Mouse (Mus musculus) liver, postnatal 0 days (tissue): Measurements from ENCODE around the gene Cxcr4. TPM values are rescaled to one million over a fixed set of nuclear protein-coding genes. Genes with fewer than 3 reads are reported as not detected.

ENCODE experiments used
- ATAC-seq: fragments of 200-750 bp; cut with Nextera tagmentation; 2 replicates; pipeline ENCODE4 v1.8.0; 2017; ENCODE audit warnings: mild to moderate bottlenecking, moderate library complexity
- DNase-seq: peaks from one replicate; pipeline ENCODE4 v3.0.0-alpha.2; 2016
- H3K27ac ChIP-seq: fragments of 300-500 bp; sonication (generic); 2 replicates; pipeline ENCODE4 v1.5.1; 2014; ENCODE audit warnings: antibody characterized with exemption, moderate library complexity, mild to moderate bottlenecking, low read depth
- H3K27me3 ChIP-seq: fragments of 300-500 bp; sonication (generic); 2 replicates; pipeline ENCODE4 v1.6.1; 2014; ENCODE audit warnings: low read length, control low read depth, mixed read lengths; ENCODE audit not compliant: insufficient read depth
- H3K36me3 ChIP-seq: fragments of 300-500 bp; sonication (generic); replicated peaks from 2 replicates; pipeline ENCODE4 v1.6.1; 2014; ENCODE audit warnings: mild to moderate bottlenecking, control low read depth, low read length, moderate library complexity, mixed read lengths; ENCODE audit not compliant: insufficient read depth
- H3K4me1 ChIP-seq: fragments of 300-500 bp; sonication (generic); 2 replicates; pipeline ENCODE4 v1.6.1; 2014; ENCODE audit warnings: antibody characterized with exemption, mild to moderate bottlenecking, control low read depth; ENCODE audit not compliant: insufficient read depth
- H3K4me2 ChIP-seq: fragments of 300-500 bp; sonication (generic); 2 replicates; pipeline ENCODE4 v1.6.1; 2014; ENCODE audit warnings: low read depth, mild to moderate bottlenecking, low read length, moderate library complexity, mixed read lengths
- H3K4me3 ChIP-seq: fragments of 300-500 bp; sonication (generic); 2 replicates; pipeline ENCODE4 v1.5.1; 2014; ENCODE audit warnings: low read depth, low read length
- H3K9ac ChIP-seq: fragments of 300-500 bp; sonication (generic); replicated peaks from 2 replicates; pipeline ENCODE4 v1.6.1; 2014; ENCODE audit warnings: mild to moderate bottlenecking, moderate library complexity
- H3K9me3 ChIP-seq: fragments of 300-500 bp; sonication (generic); 2 replicates; pipeline ENCODE4 v1.6.1; 2016; ENCODE audit warnings: mild to moderate bottlenecking, control low read depth, low read length, mixed read lengths
- CTCF ChIP-seq: sonication (generic); IDR thresholded peaks from 2 replicates; pipeline ENCODE4 v1.5.1; 2016; ENCODE audit warnings: antibody characterized with exemption, low read depth
- EP300 ChIP-seq: IDR thresholded peaks from 2 replicates; pipeline ENCODE4 v1.6.1; 2016; ENCODE audit warnings: antibody characterized with exemption, low read depth, mild to moderate bottlenecking
- WGBS: fragments of 180-500 bp; shearing (Covaris S2); extraction: QIAGEN DNeasy Blood & Tissue Kit; methylation state at CpG from one replicate; pipeline ENCODE4 v1.1.7; 2014; ENCODE audit not compliant: insufficient replicate concordance; 5-methylcytosine and 5-hydroxymethylcytosine counted together
- polyA plus RNA-seq: library from polyadenylated mRNA; unstranded; fragments of >200 nt; fragmentation: Nextera tagmentation; extraction: Ambion mirVana; gene quantifications from 2 replicates; pipeline ENCODE4 v1.2.1, GENCODE M21; 2015

The Cxcr4 gene
- polyA plus RNA-seq, 1 experiment from 2014 or later = 5.5 TPM

- no peak overlapping the region for H3K4me2 ChIP-seq
- no peaks in the 10 kb centered on the region for H3K36me3 ChIP-seq
- 31% methylated on average over 5 of the region's 5 CpGs for WGBS
- TF ChIP-seq CTCF (no peak), EP300 (no peak)
- no peak overlapping the region for H3K4me3 ChIP-seq
- no peaks in the 10 kb centered on the region for H3K27me3 ChIP-seq
- DNase-seq (no peak), ATAC-seq (no peak)
- H3K9me3 ChIP-seq = no peaks in the 10 kb centered on the region
- peaks cover 2% of the 10 kb centered on the region; the same call in 1 of the 2 replicates for H3K4me1 ChIP-seq
- no peak overlapping the region for H3K9ac ChIP-seq
- no peak overlapping the region for H3K27ac ChIP-seq
These were observed 42.7 kb downstream of the Cxcr4 start for GRCm38 (mm10) chr1:128549442-128549841.

- Histone ChIP-seq H3K4me1 (peaks cover 2% of the 10 kb centered on the region; the same call in 1 of the 2 replicates), H3K4me2 (peak overlapping the region; percentile 40; the same call in 1 of the 2 replicates), H3K4me3 (no peak overlapping the region), H3K27ac (0 out of 2 replicates have a peak overlapping the region, but pooled peaks have one; percentile 51), H3K9me3 (no peaks in the 10 kb centered on the region), H3K36me3 (no peaks in the 10 kb centered on the region), H3K27me3 (no peaks in the 10 kb centered on the region), H3K9ac (no peak overlapping the region)
- DNase-seq = no peak
- no peak for TF ChIP-seq CTCF
- no peak for TF ChIP-seq EP300
- WGBS = 53% methylated on average over 3 of the region's 3 CpGs
- no peak for ATAC-seq
These were observed 43.1 kb downstream of the Cxcr4 start for GRCm38 (mm10) chr1:128549007-128549406.

- Histone ChIP-seq H3K4me3 (no peak overlapping the region), H3K27ac (peak overlapping the region; percentile 51; the same call in 1 of the 2 replicates)
- DNase-seq = no peak
These were observed 43.7 kb downstream of the Cxcr4 start for GRCm38 (mm10) chr1:128548220-128548998.

GRCm38 (mm10) chr1:128545672-128546071, 46.4 kb downstream of the Cxcr4 start:
- Histone ChIP-seq H3K9me3 (no peaks in the 10 kb centered on the region), H3K27me3 (no peaks in the 10 kb centered on the region), H3K4me2 (no peak overlapping the region), H3K36me3 (no peaks in the 10 kb centered on the region), H3K9ac (no peak overlapping the region), H3K4me3 (no peak overlapping the region), H3K4me1 (no peaks in the 10 kb centered on the region), H3K27ac (no peak overlapping the region)
- DNase-seq (no peak), ATAC-seq (no peak)
- TF ChIP-seq CTCF (no peak), EP300 (no peak)
- 87% methylated on average over 6 of the region's 6 CpGs for WGBS

More at GRCm38 (mm10) chr1:128548220-128548998, 43.7 kb downstream of the Cxcr4 start:
- TF ChIP-seq EP300 (no peak), CTCF (no peak)
- H3K9me3 ChIP-seq = no peaks in the 10 kb centered on the region
- no peaks in the 10 kb centered on the region for H3K36me3 ChIP-seq
- H3K4me2 ChIP-seq = peak overlapping the region; percentile 40
- no peak for ATAC-seq
- 49% methylated on average over 5 of the region's 5 CpGs for WGBS
- H3K27me3 ChIP-seq = no peaks in the 10 kb centered on the region
- H3K4me1 ChIP-seq = peaks cover 2% of the 10 kb centered on the region; the same call in 1 of the 2 replicates
- H3K9ac ChIP-seq = no peak overlapping the region

GRCm38 (mm10) chr1:128543137-128543536, 49.0 kb downstream of the Cxcr4 start:
- Histone ChIP-seq H3K9ac (no peak overlapping the region), H3K36me3 (no peaks in the 10 kb centered on the region), H3K4me1 (no peaks in the 10 kb centered on the region), H3K9me3 (no peaks in the 10 kb centered on the region), H3K27me3 (no peaks in the 10 kb centered on the region), H3K27ac (no peak overlapping the region), H3K4me3 (no peak overlapping the region), H3K4me2 (no peak overlapping the region)
- DNase-seq (no peak), ATAC-seq (no peak)
- WGBS = 67% methylated on average over 2 of the region's 2 CpGs
- TF ChIP-seq CTCF = no peak
- no peak for TF ChIP-seq EP300

- H3K9me3 ChIP-seq = no peaks in the 10 kb centered on the region
- 52% methylated on average over 3 of the region's 3 CpGs for WGBS
- no peaks in the 10 kb centered on the region for H3K27me3 ChIP-seq
- H3K27ac ChIP-seq = no peak overlapping the region
- no peak overlapping the region for H3K9ac ChIP-seq
- DNase-seq (no peak), ATAC-seq (no peak)
- H3K4me2 ChIP-seq = no peak overlapping the region
- no peak overlapping the region for H3K4me3 ChIP-seq
- no peaks in the 10 kb centered on the region for H3K4me1 ChIP-seq
- H3K36me3 ChIP-seq = no peaks in the 10 kb centered on the region
- TF ChIP-seq CTCF = no peak
- TF ChIP-seq EP300 = no peak
These were observed 49.5 kb downstream of the Cxcr4 start for GRCm38 (mm10) chr1:128542555-128542954.
